Mouse (Mus musculus) kidney, adult 2 months (tissue): ENCODE results near the gene Tmem37.

Experiments used
- CTCF ChIP-seq: fragments of 200-500 bp; conservative IDR thresholded peaks from 2 replicates; pipeline ENCODE4 v1.5.1; 2011; ENCODE audit warnings: low read depth, mild to moderate bottlenecking, control low read depth, low read length, moderate library complexity, mixed read lengths; ENCODE audit not compliant: insufficient read depth, insufficient read length
- POLR2A ChIP-seq: fragments of 200-500 bp; IDR thresholded peaks from one replicate; pipeline ENCODE4 v1.6.1; 2011; ENCODE audit warnings: low read depth, low read length, control low read depth

DNA sequence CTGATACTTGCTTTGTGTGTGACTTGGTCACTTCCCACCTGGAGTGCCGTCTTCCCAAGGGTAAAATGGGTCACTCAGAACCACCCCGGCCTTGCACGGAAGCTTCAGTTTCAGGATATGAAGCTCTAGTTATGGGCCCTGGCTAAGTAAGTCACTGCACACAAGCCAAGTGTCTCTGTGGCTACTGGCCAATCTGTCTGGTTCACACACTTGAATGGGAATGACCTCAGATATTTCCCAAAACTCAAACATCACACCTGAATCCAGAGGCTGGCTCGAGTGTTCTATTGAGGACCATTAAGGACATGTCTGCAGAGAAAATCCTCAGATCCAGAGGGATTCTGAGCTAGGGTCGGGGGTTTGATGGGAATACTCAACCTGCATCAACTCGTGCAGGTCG, 11.6 kb downstream of the Tmem37 start:
- TF ChIP-seq CTCF (no peak), POLR2A (no peak)
